Comparison of ENCODE assay signal across 8 mouse cellular contexts in the genomic region with DNA sequence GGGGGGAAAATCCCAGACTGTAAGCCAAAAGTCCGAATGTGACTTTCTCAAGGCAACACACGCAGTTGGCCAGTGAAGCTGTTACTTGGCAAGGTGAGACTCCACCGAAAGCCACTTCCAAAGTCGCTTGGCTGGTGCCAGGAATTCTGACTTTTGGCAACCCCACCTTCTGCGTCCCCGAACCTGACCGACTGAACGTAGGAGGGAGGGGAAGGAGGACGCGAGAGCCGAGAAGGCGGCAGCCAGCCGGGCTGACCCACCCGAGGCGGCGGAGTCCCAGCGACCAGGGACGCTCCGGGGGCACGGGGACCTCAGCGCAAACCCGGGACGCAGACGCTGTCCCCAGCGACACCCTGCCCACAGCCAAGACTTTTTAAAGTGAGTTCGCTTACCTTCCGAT.
A peak's percentile ranks its signal among the peaks of the same experiment; 100 is the strongest.
DNase-seq lines count a peak whose midpoint lies in the region; ATAC-seq and TF ChIP-seq lines count a peak whose summit lies in the region.

No protein-coding gene starts in this region.

- H3K4me2 ChIP-seq in hindbrain, embryonic 13.5 days: peak overlapping the region; percentile 74
- H3K4me2 ChIP-seq in liver, embryonic 11.5 days: peak overlapping the region; percentile 85

- peak; percentile 59 for DNase-seq in NIH3T3 (ENCODE audit: low read depth)
- DNase-seq in brain, adult 2 months (ENCODE audit: low read depth, low spot score): peak; percentile 7
- peak; percentile 84 for DNase-seq in gastrocnemius, adult 2 months
- DNase-seq in liver, embryonic 11.5 days (ENCODE audit: low spot score): peak; percentile 48
- peak; percentile 65 for DNase-seq in neural tube, embryonic 10.5 days (ENCODE audit: extremely low spot score, low spot score)
- no peak for DNase-seq in T-cell, adult 2 months (ENCODE audit: low spot score)
- DNase-seq in thymus, adult 2 months: no peak

- peak overlapping the region; percentile 75 for H3K4me3 ChIP-seq in gastrocnemius, adult 2 months
- H3K4me3 ChIP-seq in hindbrain, embryonic 13.5 days: peak overlapping the region; percentile 48
- H3K4me3 ChIP-seq in liver, embryonic 11.5 days (ENCODE audit: low read depth, low read length): peak overlapping the region; percentile 57
- H3K4me3 ChIP-seq in thymus, adult 2 months (ENCODE audit: control insufficient read depth, insufficient read depth, low read length): no peak overlapping the region

- no peak for ATAC-seq in hindbrain, embryonic 13.5 days (ENCODE audit: low FRiP score)
- no peak for ATAC-seq in liver, embryonic 11.5 days (replicated peaks; ENCODE audit: low FRiP score)

- TF ChIP-seq CTCF in gastrocnemius, adult 2 months (IDR thresholded peaks at IDR 0.05): no peak
- TF ChIP-seq CTCF in thymus, adult 2 months (IDR thresholded peaks at IDR 0.05; ENCODE audit: borderline replicate concordance, control insufficient read depth, extremely low read depth, insufficient read depth, low read length, poor library complexity): no peak

- peak overlapping the region; percentile 72 for H3K9ac ChIP-seq in hindbrain, embryonic 13.5 days
- peak overlapping the region; percentile 32; the same call in 1 of the 2 replicates for H3K9ac ChIP-seq in liver, embryonic 11.5 days (ENCODE audit: low read depth, low read length)

- no peak for TF ChIP-seq POLR2A in thymus, adult 2 months (IDR thresholded peaks at IDR 0.05; ENCODE audit: control insufficient read depth, extremely low read depth, insufficient read depth, low read length, poor library complexity)

- WGBS in hindbrain, embryonic 13.5 days: under 1% methylated on average over 27 of the region's 27 CpGs
- under 1% methylated on average over 27 of the region's 27 CpGs for WGBS in liver, embryonic 11.5 days
- WGBS in thymus, adult 2 months: 2% methylated on average over 27 of the region's 27 CpGs

- intact Hi-C loops in gastrocnemius, adult 2 months (cut with DNase I): no loop called here

- H3K36me3 ChIP-seq in hindbrain, embryonic 13.5 days: no peaks in the 10 kb centered on the region
- no peaks in the 10 kb centered on the region for H3K36me3 ChIP-seq in liver, embryonic 11.5 days (ENCODE audit: control insufficient read depth, insufficient read depth, low read length)
- H3K36me3 ChIP-seq in thymus, adult 2 months (ENCODE audit: control insufficient read depth, insufficient read depth, low read length): no peaks in the 10 kb centered on the region

- peak overlapping the region; percentile 97 for H3K27ac ChIP-seq in gastrocnemius, adult 2 months
- peak overlapping the region; percentile 66 for H3K27ac ChIP-seq in hindbrain, embryonic 13.5 days
- no peak overlapping the region; the same call in 1 of the 2 replicates for H3K27ac ChIP-seq in liver, embryonic 11.5 days (ENCODE audit: low read depth, low read length)
- no peak overlapping the region for H3K27ac ChIP-seq in thymus, adult 2 months (ENCODE audit: control insufficient read depth, insufficient read depth, low read length)

- H3K27me3 ChIP-seq in hindbrain, embryonic 13.5 days: peaks cover 41% of the 10 kb centered on the region
- H3K27me3 ChIP-seq in liver, embryonic 11.5 days (replicated peaks; ENCODE audit: control insufficient read depth, insufficient read depth, low read length): peaks cover 15% of the 10 kb centered on the region
- H3K27me3 ChIP-seq in thymus, adult 2 months (ENCODE audit: control insufficient read depth, insufficient read depth, low read length): peaks cover 5% of the 10 kb centered on the region; the same call in 1 of the 2 replicates

- H3K4me1 ChIP-seq in hindbrain, embryonic 13.5 days (replicated peaks): peaks cover 16% of the 10 kb centered on the region
- H3K4me1 ChIP-seq in liver, embryonic 11.5 days (replicated peaks; ENCODE audit: control insufficient read depth, insufficient read depth, low read length): no peaks in the 10 kb centered on the region
- no peaks in the 10 kb centered on the region for H3K4me1 ChIP-seq in thymus, adult 2 months (replicated peaks; ENCODE audit: control insufficient read depth, insufficient read depth, low read length)

- H3K9me3 ChIP-seq in hindbrain, embryonic 13.5 days: no peaks in the 10 kb centered on the region
- no peaks in the 10 kb centered on the region for H3K9me3 ChIP-seq in liver, embryonic 11.5 days (ENCODE audit: control insufficient read depth, low read length)

Comparison
In these comparisons a context has a peak if more than half of its experiments do, and no peak if none do; other contexts are left out.
1. DNase-seq: peak in NIH3T3 (single experiment), brain, adult 2 months (single experiment), gastrocnemius, adult 2 months (single experiment), liver, embryonic 11.5 days (single experiment) and neural tube, embryonic 10.5 days (single experiment); none in T-cell, adult 2 months (single experiment) and thymus, adult 2 months (single experiment).
2. H3K27ac ChIP-seq: peak in gastrocnemius, adult 2 months (single experiment) and hindbrain, embryonic 13.5 days (single experiment); none in liver, embryonic 11.5 days (single experiment) and thymus, adult 2 months (single experiment).